13 mouse cellular contexts compared by ENCODE assay signal in genomic region chr10:62542928-62543327, GRCm38 (mm10). TPM values are rescaled to one million over a fixed set of nuclear protein-coding genes. Genes with fewer than 3 reads are reported as not detected.
DNase-seq lines count a peak whose midpoint lies in the region; ATAC-seq and TF ChIP-seq lines count a peak whose summit lies in the region.
"Had no signal": no experiment of that assay in that cellular context is flagged by ENCODE, and none has a peak within 500 bp of the region (broad histone marks: within the 10 kb centered on the region; RNA-seq: fewer than 3 reads in every experiment).

No protein-coding gene starts in this region.

- H3K4me3 ChIP-seq in gastrocnemius, adult 2 months: no peak overlapping the region
- H3K4me3 ChIP-seq in E14TG2a.4 (replicated peaks; ENCODE audit: low read length): peak overlapping the region; percentile 35
- H3K4me3 ChIP-seq in liver, embryonic 12.5 days: no peak overlapping the region
- H3K4me3 ChIP-seq: heart, embryonic 12.5 days; hindbrain, embryonic 15.5 days; kidney, embryonic 15.5 days had no signal

- DNase-seq in gastrocnemius, adult 2 months: no peak
- no peak for DNase-seq in gastrocnemius, postnatal 36 days
- peak; percentile 51 for DNase-seq in naive thymus-derived CD4-positive, alpha-beta T cell, adult 2 months (ENCODE audit: low read depth)
- no peak for DNase-seq in urinary bladder, postnatal 10 days (ENCODE audit: low spot score)
- DNase-seq in lung, postnatal 25 days (ENCODE audit: low spot score): no peak
- DNase-seq in urinary bladder, postnatal 14 days (ENCODE audit: low spot score): no peak
- DNase-seq: cerebellum, adult 9-10 months; midbrain, embryonic 14.5 days had no signal

- H3K4me1 ChIP-seq in E14TG2a.4 (replicated peaks; ENCODE audit: low read depth, low read length): peaks cover 11% of the 10 kb centered on the region
- H3K4me1 ChIP-seq in liver, embryonic 12.5 days: peaks cover 38% of the 10 kb centered on the region
- H3K4me1 ChIP-seq: hindbrain, embryonic 15.5 days; kidney, embryonic 15.5 days had no signal

- 65% methylated on average over 8 of the region's 8 CpGs for WGBS in liver, embryonic 12.5 days (ENCODE audit: insufficient replicate concordance)

- H3K27me3 ChIP-seq in E14TG2a.4 (ENCODE audit: insufficient read depth, low read length): peaks cover 2% of the 10 kb centered on the region; the same call in 1 of the 2 replicates
- 0 out of 2 replicates have a peak, but pooled peaks cover 4% of the 10 kb centered on the region for H3K27me3 ChIP-seq in liver, embryonic 12.5 days (replicated peaks)
- H3K27me3 ChIP-seq: heart, embryonic 12.5 days; hindbrain, embryonic 15.5 days; kidney, embryonic 15.5 days had no signal

- no peaks in the 10 kb centered on the region for H3K36me3 ChIP-seq in E14TG2a.4 (ENCODE audit: insufficient read depth, low read length)
- H3K36me3 ChIP-seq in liver, embryonic 12.5 days: no peaks in the 10 kb centered on the region
- H3K36me3 ChIP-seq: heart, embryonic 12.5 days; hindbrain, embryonic 15.5 days; kidney, embryonic 15.5 days had no signal

- H3K4me2 ChIP-seq in liver, embryonic 12.5 days: peak overlapping the region; percentile 33
- H3K4me2 ChIP-seq: heart, embryonic 12.5 days; hindbrain, embryonic 15.5 days; kidney, embryonic 15.5 days had no signal

- TF ChIP-seq CTCF in gastrocnemius, adult 2 months (IDR thresholded peaks at IDR 0.05): no peak
- no peak for TF ChIP-seq CTCF in E14TG2a.4 (conservative IDR thresholded peaks at IDR 0.05; ENCODE audit: low read length)

- H3K27ac ChIP-seq in gastrocnemius, adult 2 months: 0 out of 2 replicates have a peak overlapping the region, but pooled peaks have one; percentile 1
- peak overlapping the region; percentile 52; the same call in 1 of the 2 replicates for H3K27ac ChIP-seq in liver, embryonic 12.5 days
- H3K27ac ChIP-seq: hindbrain, embryonic 15.5 days; kidney, embryonic 15.5 days had no signal

- H3K9me3 ChIP-seq in E14TG2a.4 (ENCODE audit: low read length): no peaks in the 10 kb centered on the region
- H3K9me3 ChIP-seq in liver, embryonic 12.5 days (replicated peaks): no peaks in the 10 kb centered on the region
- H3K9me3 ChIP-seq: heart, embryonic 12.5 days; hindbrain, embryonic 15.5 days; kidney, embryonic 15.5 days had no signal

- no peak for ATAC-seq in liver, embryonic 12.5 days

- intact Hi-C loops in gastrocnemius, adult 2 months (cut with DNase I): no loop called here
- intact Hi-C loops in gastrocnemius, postnatal 36 days (cut with DNase I): no loop called here

- no peak overlapping the region for H3K9ac ChIP-seq in liver, embryonic 12.5 days
- H3K9ac ChIP-seq: heart, embryonic 12.5 days; hindbrain, embryonic 15.5 days; kidney, embryonic 15.5 days had no signal

RNA-seq across cellular contexts. Expression of gene Srgn, which starts 15.7 kb away (rescaled TPM):
- 10 to 100 TPM; 12.9 to 19.7 TPM for total RNA-seq in gastrocnemius, adult 2 months (2021)
- 10 to 100 TPM; 12.2 to 14.1 TPM for total RNA-seq in gastrocnemius, postnatal 36 days (2021)
- 54.4 and 57.7 TPM in 2 replicates for polyA plus RNA-seq in liver, embryonic 12.5 days (2016; fragmentation: Nextera tagmentation; extraction: Ambion mirVana)

RNA-seq across cellular contexts. Expression of gene Kif1bp, which starts 35.3 kb away (rescaled TPM):
- 10 to 100 TPM; 29.4 to 30.5 TPM for total RNA-seq in gastrocnemius, adult 2 months (2021)
- 10 to 100 TPM; 23.6 to 24.0 TPM for total RNA-seq in gastrocnemius, postnatal 36 days (2021)
- polyA plus RNA-seq in liver, embryonic 12.5 days (2016; fragmentation: Nextera tagmentation; extraction: Ambion mirVana): 20.0 and 21.1 TPM in 2 replicates

RNA-seq across cellular contexts. Expression of gene Vps26a, which starts 56.3 kb away (rescaled TPM):
- total RNA-seq in gastrocnemius, adult 2 months (2021): 10 to 100 TPM; 30.1 to 30.4 TPM
- 10 to 100 TPM; 24.3 to 29.0 TPM for total RNA-seq in gastrocnemius, postnatal 36 days (2021)
- polyA plus RNA-seq in liver, embryonic 12.5 days (2016; fragmentation: Nextera tagmentation; extraction: Ambion mirVana): 59.8 and 59.9 TPM in 2 replicates

RNA-seq across cellular contexts. Expression of gene Ddx21, which starts 59.2 kb away (rescaled TPM):
- total RNA-seq in gastrocnemius, adult 2 months (2021): 10 to 100 TPM; 31.3 to 34.7 TPM
- total RNA-seq in gastrocnemius, postnatal 36 days (2021): 10 to 100 TPM; 23.1 to 34.2 TPM
- 38.3 and 40.6 TPM in 2 replicates for polyA plus RNA-seq in liver, embryonic 12.5 days (2016; fragmentation: Nextera tagmentation; extraction: Ambion mirVana)
